Mouse (Mus musculus) heart, adult 9 months (tissue): ENCODE results near the gene Slc38a5.

Experiments used
- DNase-seq, 2 experiments: peaks; one replicate each; pipeline ENCODE4 v3.0.0; 2022; ENCODE audit warnings: low spot score in 2 of 2

Slc38a5 gene

DNA sequence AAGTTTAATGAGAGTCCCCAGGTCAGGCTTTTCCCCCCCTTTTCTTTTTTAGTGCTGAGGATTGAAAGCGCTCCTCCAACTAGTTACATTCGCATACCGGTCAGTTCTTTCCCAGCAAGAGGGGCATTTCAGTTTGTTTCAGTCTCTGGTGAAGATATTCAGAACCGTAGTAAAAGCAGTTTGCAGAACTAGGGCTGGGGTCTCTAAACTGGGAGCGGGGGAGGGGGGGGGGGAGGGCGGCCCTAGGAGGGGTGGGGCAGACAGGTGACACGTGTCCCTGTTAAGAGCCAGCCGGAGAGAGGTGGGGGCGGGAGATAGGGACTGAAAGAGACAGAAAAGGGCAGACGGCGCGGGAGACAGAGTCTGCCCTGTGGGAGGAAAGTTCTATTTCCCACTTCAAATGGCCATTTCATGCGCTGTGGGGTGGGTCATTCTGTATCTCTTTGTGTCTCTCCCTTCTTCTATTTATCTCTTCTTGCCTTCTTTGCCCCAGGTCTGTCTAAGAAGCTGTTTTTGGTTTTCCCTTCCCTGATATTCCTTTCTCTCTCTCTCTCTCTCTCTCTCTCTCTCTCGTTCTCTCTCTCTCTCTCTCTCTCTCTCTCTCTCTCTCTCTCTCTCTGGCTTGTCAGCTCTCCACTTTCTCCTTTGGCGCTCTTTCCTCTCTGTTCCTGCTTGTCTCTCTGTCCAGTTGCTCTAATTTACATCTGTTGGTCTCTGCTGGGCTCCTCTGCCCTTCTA, at the start of gene Slc38a5:
Gene Slc38a5 (plus strand): TSS at position 51 of the 738 bp plus-strand sequence.
- no peak for DNase-seq

DNA sequence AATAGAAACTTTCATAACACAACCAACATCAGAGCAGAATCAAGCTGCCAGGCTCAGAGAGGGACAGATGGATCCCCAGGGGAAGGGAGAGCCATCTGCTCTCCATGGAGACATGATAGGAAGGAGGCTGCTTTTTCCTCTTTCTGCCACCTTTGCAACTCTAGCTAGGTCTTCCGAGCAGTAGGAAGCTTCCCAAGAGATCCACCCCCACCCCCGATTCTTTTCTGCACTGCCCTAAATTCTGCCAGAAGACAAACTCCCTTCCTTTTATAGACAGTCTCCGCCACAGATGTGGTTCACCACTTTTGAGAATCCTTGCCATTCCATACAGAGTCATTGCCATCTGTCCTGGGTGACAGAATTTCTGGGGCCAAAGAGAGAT, 48.6 kb upstream of the Slc38a5 start:
- no peak for DNase-seq

DNA sequence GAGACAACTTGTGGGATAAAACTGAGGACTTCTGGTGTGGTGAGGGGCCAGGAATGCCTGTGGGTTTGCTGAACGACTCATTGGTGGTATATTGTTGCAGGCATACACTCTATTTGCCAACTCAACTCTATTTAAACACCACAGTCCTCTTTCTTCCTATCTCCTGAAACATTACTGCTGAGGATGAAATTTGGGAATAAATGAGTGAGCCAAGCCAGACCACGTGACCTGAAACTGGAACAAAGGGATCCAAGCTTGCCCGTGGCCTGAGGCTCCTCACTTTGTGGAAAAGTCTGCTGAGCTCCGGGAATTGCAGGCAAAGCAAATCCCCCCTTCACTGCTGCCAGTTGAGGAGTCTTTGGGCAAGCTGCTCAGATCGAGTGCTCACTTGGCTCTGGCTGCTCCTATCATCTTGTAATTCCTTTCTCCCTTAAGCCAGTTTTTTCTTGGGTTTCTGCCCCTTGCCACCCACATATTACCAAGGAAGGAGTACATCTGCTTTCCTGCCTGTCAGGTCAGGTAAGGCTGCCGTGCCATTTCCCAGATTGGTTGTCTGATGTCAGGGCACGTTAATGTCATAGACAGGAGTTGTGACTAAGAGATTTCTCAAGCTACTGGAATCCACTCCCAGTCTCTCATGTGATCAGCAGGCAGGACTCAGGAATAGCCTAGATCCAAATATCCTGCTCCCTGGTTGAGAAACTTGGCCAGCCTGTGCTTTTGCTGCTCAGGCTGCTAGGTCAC, 48.1 kb upstream of the Slc38a5 start:
- peak; percentile 1 to 15 for DNase-seq

DNA sequence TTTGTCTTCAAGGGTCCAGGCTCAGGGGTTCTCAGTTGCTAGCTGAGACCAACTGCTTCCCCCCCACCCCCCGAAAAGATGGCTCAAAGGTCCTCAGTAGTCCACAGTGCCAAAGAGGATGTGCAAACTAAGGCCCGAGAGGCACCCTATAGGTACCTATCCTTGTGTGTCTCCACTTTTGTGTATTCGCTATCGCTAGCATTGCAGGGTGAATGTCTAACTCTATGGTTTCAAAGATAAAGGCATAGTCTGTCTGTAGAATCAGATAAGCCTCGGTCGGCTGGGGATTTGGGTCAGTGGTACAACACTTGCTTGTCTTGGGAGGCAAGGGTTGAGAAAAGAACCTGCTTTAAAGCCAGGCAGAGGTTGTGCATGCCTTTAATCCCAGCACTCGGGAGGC, 47.5 kb upstream of the Slc38a5 start:
- no peak for DNase-seq

DNA sequence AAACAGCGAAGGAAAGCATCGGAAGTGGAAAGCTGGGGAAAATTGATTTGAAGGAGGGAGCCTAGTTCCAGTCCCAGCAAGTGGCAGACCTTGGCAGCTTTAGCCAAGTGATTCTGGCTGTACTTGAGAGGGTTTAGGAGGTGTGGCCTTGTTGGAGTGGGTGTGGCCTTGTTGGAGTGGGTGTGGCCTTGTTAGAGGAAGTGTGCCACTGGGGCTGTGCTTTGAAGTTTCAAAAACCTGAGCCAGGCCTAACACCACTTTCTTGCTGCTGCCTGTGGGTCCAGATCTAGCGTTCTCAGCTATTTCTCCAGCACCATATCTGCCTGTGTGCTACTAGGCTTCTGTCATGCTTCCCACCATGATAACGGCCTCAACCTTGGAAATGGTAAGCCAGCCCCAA, 40.7 kb upstream of the Slc38a5 start:
- no peak for DNase-seq

DNA sequence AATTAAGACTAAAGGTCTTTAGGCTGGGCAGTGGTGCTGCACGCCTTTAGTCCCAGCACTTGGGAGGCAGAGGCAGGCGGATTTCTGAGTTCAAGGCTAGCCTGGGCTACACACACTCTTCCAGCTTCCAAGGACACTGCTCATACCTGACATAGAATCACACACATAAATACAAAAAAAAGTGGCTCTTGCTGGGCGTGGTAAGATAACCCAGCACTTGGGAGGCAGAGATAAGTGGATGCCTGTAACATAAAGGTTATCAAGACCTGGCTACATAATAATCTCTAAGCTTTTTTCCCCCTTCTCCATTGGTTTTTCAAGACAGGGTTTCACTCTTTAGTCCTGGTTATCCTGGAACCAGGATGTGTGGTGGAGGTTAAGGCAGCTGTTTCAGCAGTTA, 37.3 kb upstream of the Slc38a5 start:
- no peak for DNase-seq

DNA sequence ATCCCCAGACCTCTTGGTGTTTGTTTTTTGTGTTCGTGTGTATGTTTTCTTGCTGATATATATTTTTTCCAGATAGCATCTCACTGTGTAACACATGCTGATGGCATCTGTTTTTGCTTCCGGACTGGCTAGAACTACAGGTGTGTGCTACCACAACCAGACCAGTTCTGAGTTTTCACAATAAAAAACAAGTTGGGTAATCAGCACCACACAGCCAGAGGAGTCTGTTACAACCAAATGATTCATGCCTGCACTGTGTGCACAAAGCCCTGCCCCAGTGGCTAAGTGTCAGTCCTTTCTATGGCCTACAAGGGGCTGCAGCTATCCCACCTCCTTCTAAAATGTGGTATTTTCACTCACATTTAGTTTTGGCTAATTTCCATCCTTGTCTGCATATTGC, 34.2 kb upstream of the Slc38a5 start:
- no peak for DNase-seq

DNA sequence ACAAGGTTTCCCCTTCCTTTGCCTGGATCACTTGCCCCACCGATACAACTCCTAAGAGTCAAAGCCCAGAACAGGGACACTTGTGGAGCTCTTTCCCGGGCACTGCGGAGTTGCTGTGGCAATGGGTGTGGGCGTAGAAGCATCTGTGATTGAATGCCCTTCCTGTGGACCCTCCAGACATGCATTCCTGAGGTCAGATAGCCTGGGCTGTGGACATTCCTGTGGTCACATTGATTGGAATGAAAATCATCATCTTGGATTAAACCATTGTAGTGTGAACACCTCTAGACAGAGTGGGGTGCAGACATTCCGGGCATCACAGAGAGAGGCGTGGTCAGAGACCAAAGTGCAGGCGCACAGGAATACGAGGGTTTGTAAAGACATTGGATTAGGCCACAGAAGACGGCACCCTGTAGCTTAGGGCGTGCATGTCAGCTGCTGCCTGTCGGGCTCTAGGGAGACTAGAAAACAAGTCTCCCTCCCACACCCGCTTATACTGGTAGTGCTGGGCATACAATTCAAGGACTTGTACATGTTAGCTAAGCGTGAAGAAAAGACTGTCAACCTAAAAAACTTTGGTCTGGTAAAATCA, 32.0 kb upstream of the Slc38a5 start:
- no peak for DNase-seq

DNA sequence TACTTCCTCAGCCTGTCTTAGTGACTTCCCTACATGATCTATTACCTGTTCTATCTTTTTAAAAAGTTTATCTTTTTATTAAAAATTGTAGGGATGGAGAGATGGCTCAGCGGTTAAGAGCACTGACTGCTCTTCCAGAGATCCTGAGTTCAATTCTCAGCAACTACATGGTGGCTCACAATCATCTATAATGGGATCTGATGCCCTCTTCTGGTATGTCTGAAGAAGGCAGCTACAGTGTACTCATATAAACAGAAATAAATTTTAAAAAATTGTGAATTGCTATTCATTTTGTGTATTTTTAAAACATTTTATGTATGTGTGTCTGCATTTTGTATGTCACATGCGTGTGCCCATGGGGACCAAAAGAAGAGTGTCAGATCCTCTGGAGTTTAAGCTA, 23.3 kb upstream of the Slc38a5 start:
- DNase-seq: no peak

DNA sequence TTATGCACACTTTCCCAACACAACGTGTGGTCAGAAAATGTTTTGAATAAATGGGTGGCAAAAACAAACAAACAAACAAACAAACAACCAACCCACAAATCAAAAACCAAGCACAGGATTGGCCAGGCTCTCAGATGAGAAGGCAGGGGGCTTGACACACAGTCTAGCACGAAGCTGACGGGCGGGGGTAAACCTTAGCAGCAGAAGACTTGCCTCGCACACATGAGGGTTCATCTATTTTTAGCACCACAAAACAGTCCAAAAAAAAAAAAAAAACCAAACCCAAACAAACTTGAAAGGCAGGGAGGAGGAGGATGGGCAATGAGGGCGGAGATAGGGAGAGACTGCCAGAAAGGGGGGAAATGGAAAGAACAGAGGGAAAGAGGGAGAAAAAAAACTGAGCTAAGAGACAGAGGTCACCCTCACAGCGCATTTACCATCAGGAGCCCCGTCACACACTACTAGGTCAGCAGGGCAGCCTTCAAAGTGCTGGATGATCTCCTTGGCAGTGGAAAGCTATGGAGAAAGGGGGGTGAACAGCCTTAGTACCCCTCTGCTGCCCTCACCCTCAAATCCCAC, 22.3 kb upstream of the Slc38a5 start:
- DNase-seq: no peak

DNA sequence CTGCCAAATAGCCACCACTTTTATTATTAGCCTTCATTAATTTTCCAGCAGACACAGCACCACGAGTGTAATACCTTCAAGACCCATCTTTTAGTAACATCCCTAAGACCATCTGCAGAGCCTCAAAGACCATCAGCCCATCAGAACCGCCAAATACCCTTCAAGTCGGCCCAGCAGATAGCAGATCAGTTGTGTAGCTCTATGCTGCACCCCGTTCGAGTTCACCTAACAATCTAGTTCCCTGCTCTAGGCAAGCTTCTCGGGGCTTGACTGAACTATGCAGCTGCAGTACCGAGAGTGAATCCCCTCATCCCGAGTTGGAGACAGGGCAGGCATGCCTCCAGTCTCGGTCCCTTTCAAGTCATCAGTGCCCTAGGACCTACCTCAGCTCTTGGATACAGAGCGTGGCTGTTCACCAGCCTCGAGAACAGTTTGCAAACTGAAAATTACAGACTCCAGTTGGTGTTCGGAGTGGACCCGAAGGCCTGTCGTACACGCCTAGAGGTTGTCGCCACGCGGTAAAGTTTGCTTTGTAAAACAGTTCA, 19.1 kb upstream of the Slc38a5 start:
- DNase-seq: no peak

DNA sequence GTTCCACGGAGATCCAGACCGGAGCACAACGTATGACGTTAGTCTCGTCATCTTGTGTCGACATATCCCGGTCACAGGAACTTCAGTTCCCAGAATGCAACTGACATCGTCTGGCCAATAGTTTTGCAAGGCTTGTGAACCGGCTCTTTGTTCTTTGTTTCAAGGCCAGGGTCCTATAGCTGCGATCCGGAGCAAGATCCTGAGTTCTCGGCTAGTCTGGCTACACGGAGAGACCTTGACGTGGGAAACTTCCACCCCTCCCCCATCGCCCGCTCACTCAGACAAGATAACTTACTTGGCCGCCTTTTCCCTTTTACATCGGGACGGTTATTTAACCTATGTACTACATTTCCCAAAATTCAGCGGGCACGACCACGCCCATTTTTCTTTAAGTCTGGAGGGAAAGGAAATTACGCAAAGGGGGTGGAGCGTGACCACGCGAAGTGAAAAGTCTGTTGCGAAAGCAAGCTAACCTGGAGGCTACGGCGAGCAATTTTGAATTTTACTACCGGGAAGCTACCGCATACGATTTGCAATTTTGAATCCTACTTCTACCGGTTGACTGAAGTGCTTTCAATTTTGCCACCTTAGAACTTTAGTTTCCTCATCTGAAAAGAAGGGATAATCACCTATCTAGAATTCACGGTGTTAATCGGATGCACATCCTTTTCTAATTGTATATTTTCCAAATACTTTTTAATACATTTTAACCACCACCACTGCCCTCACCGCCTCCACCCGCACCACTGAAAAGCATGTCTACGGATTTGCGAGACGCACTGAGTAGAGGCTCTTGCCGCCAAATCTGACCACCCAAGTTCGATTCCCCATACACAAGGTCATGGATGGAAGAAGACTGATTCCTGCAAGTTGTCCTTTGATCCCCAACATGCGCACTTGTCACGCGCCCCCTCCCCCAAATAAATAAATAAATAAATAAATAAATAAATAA, 18.3 kb upstream of the Slc38a5 start, which contains the start of gene Ftsj1:
Gene Ftsj1 (minus strand): TSS at position 73 of the 952 bp plus-strand sequence.
- DNase-seq: peak; percentile 81 to 89

DNA sequence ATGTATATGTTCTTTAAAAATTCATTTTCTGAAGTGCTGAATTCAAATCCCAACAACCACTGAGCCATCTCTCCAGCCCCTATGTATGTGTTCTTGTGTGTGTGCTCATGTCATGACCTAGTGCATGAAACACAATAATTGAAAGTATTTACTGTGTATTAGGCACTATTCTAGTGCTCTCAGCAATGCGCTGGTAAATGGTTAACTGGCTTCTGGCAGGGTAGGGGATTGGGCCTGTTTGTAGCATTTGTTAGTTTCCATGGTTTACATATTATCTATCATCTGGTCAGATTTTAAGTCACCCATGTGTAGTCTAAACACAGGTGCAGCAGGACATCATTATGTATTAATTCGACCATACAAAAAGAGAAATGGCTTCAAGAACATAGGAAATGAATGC, 17.2 kb upstream of the Slc38a5 start:
- no peak for DNase-seq

DNA sequence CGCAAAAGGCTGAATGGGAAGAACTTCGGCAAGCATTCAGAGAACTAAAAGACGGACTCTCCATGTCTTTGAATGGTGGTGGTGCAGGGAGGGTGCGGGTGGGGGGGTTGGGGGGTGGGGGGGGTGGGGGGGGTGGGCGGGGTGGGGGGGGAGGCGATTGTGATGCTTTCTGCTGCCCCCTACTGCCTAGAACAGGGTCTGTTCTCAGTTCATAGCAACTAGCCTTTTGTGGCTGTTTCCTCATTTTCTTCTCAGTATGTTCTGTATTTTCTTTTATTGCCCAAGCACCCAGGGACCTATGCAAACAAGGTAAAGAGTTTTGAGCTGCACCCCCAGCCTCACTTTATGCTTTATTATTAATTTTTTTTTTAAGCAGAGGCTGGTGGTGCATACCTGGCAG, 15.1 kb upstream of the Slc38a5 start:
- DNase-seq: no peak

DNA sequence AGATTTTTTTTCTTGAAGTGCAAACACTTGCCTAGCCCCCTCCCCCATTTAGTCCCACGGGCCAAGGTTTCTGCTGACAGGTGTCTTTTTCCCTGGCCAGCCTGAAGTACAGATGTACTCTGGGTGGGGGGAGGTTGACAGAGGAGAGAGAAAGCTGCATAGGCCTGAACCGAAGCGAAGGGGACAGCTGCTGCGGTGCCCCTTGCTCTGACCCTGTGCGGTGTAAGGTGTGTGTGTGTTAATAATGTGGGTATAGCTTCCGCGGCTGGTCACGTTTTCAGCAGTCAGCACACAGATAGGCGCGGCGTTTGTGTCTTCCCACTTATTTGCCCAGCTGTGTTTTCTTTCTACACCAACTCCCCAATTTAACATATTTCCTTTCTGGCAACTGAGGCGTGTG, 11.5 kb upstream of the Slc38a5 start:
- no peak for DNase-seq

DNA sequence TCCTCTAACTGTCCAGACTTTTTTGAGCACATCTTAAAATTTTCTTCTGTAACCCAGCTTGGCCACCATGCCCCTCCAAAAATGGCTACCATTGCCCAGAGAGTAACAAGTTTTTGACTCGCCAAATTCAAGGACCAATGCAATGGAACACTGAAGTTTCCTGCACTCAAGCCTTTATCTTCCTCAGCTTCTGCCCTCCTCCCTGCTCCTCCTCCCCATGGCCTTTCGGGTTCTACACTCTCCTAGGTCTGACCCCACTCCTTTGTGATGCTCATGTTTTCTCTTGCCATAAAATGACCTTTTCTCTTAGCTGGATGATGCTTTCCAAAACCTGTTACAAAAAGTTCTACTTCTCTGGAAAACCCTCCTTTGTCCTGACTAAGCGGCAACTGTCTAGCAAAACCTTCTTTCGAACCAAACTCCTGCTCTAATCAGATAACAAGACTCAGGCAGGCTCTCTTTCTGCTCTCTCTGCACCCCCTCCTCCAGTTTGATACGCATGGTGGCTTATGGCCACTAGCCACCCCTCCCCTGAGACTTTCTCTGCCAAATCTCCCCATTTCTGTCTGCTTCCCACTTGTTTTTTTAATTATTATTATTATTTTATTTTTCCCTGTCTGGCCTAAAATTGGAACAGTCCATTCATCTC, 7.7 kb upstream of the Slc38a5 start:
- DNase-seq: no peak

DNA sequence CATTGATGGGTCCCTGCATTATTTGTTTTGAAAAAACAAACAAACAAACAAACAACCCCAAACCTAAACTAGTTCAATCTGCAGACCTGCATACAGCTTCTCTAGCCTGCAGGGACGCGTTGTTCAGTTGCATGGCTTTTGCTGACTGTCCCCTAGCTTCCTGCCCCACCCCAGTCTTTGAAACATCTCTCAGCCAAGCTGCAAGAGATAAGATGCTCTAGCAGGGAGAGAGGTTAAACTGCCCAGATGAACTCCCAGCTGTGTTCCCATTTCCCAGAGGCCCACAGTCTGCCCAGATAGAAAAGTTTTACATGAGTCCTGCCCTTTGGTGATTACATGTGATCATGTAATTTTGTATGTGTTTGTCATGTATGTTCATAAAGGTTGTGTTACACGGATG, 6.7 kb upstream of the Slc38a5 start:
- no peak for DNase-seq

DNA sequence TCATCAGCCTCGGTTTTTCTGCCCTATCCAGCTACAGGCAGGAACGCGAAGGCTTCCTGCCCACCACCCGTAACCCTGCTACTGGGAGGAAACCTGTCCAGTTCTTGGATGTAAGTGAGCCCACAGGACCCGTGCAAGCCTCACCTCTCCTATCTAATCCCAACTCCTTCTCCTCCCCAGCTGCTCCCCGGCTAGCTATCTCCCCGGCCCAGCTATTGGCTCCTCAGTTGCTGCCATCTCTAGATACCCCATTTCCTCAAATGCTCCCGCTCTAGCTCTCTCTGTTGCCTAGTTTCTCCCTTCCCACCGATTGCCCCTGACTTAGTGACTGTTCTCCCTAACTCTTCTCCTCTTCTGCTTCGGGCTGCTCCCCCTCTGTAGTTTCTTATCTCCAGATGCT, 1.1 kb downstream of the Slc38a5 start:
- DNase-seq: no peak

DNA sequence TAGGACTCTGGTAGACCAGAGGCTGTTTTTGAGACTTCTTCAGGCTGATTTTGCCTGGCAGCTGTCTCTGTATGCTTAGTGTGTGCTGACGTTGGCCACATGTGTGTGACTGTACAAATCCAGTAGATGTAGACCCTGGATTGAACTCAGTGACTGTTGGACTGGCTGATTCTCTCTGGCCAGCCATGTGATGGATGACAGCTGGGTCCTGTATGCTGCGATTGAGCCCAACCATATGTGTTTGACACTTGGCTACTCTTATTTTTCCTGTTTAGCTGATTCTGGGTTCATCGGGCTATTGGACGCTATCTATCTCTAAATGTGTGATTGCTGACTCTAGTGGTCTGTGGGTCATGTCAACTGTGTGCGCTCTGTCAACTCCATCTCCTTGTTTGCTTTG, 3.1 kb downstream of the Slc38a5 start:
- peak in 1 of 2 experiments; percentile 3 for DNase-seq

DNA sequence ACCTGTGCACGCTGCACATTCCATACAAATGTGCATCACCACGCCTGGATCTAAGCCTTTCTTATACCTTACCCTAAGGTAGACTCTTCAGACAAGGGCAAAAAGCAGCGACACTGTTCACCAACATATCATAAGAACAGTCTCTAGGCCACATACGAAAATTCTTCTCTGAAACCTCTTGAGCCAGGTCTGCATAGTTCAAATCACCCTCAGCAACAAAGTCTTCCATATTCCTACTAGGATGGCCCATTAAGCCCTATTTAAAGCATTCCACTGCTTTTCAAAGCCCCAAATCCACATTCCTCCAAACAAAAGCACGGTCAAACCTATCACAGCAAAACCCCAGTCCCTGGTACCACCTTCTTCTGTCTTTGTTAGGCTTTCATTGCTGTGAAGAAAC, 17.7 kb downstream of the Slc38a5 start:
- DNase-seq: no peak

DNA sequence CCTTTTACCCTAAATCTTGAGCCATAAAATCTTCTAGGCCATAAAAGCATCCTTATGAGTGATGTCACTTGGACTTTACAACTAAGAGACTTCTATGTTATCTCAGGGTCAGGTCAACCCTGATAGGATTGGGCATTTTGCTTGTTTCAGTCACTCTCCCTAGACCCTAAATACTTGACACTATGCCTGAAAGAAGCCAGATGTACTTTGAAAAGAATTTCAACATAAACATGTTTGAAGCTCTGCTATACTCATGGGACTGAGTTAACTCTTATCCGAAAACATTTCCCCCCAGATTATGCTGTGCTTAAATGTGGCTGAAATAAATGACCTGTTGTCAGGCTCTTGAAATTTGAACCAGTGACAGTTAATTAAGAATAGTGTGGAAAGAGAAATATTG, 38.4 kb downstream of the Slc38a5 start:
- DNase-seq: no peak
